Mouse (Mus musculus): ENCODE measurements around the gene Erbb2. TPM values are rescaled to one million over a fixed set of nuclear protein-coding genes. Genes with fewer than 3 reads are reported as not detected.

The Erbb2 gene
- polyA plus RNA-seq, 1 experiment from 2014 or later, result 5.9 TPM

DNA sequence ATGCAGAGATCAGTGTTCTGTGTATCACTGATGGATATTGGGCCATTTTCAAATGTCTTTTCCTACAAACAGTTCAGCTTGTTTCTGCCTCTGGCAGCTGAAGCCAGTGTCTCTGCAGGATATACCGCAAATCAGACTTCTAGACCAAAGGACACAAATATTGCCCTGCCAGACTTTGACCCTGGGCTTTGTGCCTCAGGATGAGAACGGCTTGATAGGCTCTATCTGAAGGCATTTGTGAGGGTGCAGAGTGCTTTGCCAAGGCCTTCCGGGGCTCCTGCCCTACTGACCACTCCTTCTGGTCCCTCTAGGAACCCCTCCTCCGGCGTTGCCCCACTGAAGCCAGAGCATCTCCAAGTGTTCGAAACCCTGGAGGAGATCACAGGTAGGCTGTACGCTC lies 14.3 kb downstream of the Erbb2 start:
- no peaks in the 10 kb centered on the region for H3K9me3 ChIP-seq (ENCODE audit: control insufficient read depth, low read length)
- 94% methylated on average over 7 of the region's 7 CpGs for WGBS
- no peaks in the 10 kb centered on the region for H3K27me3 ChIP-seq (ENCODE audit: control insufficient read depth, insufficient read depth, low read length)
- H3K27ac ChIP-seq (ENCODE audit: low read depth, low read length), result no peak overlapping the region
- no peak overlapping the region for H3K4me2 ChIP-seq (ENCODE audit: low read depth, low read length)
- ATAC-seq (ENCODE audit: low read depth), result no peak
- H3K9ac ChIP-seq (replicated peaks; ENCODE audit: low read depth, low read length), result no peak overlapping the region
- H3K4me1 ChIP-seq (ENCODE audit: control insufficient read depth, insufficient read depth, low read length), result no peaks in the 10 kb centered on the region
- no peaks in the 10 kb centered on the region for H3K36me3 ChIP-seq (ENCODE audit: control insufficient read depth, insufficient read depth, low read length)
- no peak overlapping the region for H3K4me3 ChIP-seq (ENCODE audit: low read depth, low read length)

DNA sequence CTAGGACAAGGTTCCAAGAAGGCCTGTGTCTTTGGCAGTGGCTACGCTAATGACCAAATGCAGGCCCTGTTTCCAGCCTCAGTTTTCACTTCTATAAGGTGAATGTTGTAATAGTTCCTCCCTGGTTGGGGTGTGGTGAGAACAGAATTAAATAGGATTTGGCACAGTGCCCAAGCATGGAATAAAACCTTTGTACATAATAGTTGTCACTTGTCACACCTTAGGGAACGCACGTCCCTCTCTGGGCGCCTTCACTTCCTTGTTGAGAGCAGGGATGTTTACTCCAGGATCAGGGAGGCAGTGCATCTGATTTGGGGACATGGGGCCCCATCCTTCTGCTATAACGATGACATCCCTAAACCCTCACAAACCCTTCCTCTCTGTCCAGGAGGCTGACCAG lies 16.2 kb downstream of the Erbb2 start:
- Histone ChIP-seq H3K27ac (ENCODE audit: low read depth, low read length) (no peak overlapping the region), H3K36me3 (ENCODE audit: control insufficient read depth, insufficient read depth, low read length) (no peaks in the 10 kb centered on the region), H3K4me1 (ENCODE audit: control insufficient read depth, insufficient read depth, low read length) (no peaks in the 10 kb centered on the region), H3K4me3 (ENCODE audit: low read depth, low read length) (no peak overlapping the region), H3K9ac (replicated peaks; ENCODE audit: low read depth, low read length) (no peak overlapping the region), H3K27me3 (ENCODE audit: control insufficient read depth, insufficient read depth, low read length) (no peaks in the 10 kb centered on the region), H3K4me2 (ENCODE audit: low read depth, low read length) (no peak overlapping the region), H3K9me3 (ENCODE audit: control insufficient read depth, low read length) (no peaks in the 10 kb centered on the region)
- WGBS, result 89% methylated on average over 5 of the region's 5 CpGs
- ATAC-seq (ENCODE audit: low read depth), result no peak

DNA sequence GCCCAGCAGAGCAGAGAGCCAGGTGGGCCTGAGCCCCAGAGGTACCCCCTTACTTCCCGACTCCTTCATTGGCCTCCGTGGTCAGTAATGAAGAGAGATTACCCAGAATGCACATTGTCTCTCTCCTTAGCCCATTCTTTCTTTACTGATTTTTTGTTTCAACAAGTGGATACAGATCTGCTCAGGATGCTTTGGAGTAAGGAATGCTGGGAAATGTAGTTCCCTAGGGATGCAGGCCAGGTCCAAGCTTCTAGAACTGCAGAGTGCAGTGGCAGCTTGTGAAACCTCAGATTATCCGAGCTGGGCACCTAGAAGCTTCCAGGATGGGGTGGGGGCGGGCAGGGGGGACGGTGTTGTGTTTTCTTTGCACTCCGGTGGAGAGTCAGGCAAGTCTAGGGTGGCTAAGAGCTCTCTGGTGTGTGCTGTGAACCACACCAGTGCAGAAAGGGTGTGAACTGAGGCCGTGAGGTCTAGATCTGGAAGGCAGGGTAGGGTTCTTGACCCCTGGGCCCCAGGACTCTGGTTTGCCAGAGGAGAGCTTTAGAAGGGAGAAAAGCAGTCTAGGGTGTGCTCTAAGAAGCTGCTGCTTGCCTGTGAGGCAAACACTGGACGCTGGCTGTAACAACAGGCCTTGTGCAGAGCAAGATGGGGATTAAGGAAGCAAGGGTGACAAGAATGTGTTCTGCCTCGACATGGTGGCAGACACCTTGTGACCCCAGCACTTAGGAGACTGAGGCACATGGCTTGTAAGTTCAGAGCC lies 19.7 kb downstream of the Erbb2 start:
- Histone ChIP-seq H3K4me3 (ENCODE audit: low read depth, low read length) (no peak overlapping the region), H3K9ac (replicated peaks; ENCODE audit: low read depth, low read length) (no peak overlapping the region), H3K4me2 (ENCODE audit: low read depth, low read length) (no peak overlapping the region), H3K27ac (ENCODE audit: low read depth, low read length) (no peak overlapping the region), H3K36me3 (ENCODE audit: control insufficient read depth, insufficient read depth, low read length) (no peaks in the 10 kb centered on the region), H3K4me1 (ENCODE audit: control insufficient read depth, insufficient read depth, low read length) (no peaks in the 10 kb centered on the region), H3K27me3 (ENCODE audit: control insufficient read depth, insufficient read depth, low read length) (no peaks in the 10 kb centered on the region), H3K9me3 (ENCODE audit: control insufficient read depth, low read length) (no peaks in the 10 kb centered on the region)
- 91% methylated on average over 9 of the region's 9 CpGs for WGBS
- ATAC-seq (ENCODE audit: low read depth), result no peak

DNA sequence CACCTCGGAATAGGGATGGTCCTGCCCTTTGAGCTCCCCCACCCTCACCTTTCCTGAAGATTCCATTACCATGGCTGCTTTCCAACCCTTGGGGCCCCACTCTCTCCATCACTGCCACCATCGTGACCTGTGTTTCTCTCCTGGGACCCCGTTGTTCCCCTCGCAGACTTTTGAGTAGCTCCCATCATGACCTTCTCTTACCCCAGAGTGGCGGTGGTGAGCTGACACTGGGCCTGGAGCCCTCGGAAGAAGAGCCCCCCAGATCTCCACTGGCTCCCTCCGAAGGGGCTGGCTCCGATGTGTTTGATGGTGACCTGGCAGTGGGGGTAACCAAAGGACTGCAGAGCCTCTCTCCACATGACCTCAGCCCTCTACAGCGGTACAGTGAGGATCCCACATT lies 23.5 kb downstream of the Erbb2 start:
- Histone ChIP-seq H3K36me3 (ENCODE audit: control insufficient read depth, insufficient read depth, low read length) (no peaks in the 10 kb centered on the region), H3K27me3 (ENCODE audit: control insufficient read depth, insufficient read depth, low read length) (no peaks in the 10 kb centered on the region), H3K27ac (ENCODE audit: low read depth, low read length) (no peak overlapping the region), H3K4me1 (ENCODE audit: control insufficient read depth, insufficient read depth, low read length) (peaks cover 4% of the 10 kb centered on the region), H3K9me3 (ENCODE audit: control insufficient read depth, low read length) (no peaks in the 10 kb centered on the region), H3K4me2 (ENCODE audit: low read depth, low read length) (no peak overlapping the region), H3K9ac (replicated peaks; ENCODE audit: low read depth, low read length) (no peak overlapping the region), H3K4me3 (ENCODE audit: low read depth, low read length) (no peak overlapping the region)
- ATAC-seq (ENCODE audit: low read depth), result no peak
- 94% methylated on average over 9 of the region's 9 CpGs for WGBS

DNA sequence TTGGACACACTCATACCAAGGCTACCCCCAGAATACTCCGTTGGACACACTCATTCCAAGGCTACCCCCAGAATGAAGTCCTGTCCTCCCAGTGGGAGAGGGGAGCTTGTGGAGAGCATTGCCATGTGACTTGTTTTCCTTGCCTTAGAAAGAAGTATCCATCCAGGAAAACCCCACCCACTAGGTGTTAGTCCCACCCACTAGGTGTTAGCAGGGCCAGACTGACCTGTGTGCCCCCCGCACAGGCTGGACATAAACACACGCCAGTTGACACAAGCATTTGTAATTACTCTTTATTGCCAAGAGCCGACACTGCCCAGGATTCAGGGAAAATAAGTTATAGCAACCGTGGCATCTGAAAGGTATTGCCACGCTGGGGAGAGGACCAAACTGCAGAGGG lies 25.2 kb downstream of the Erbb2 start:
- H3K27ac ChIP-seq (ENCODE audit: low read depth, low read length), result no peak overlapping the region
- no peak overlapping the region for H3K9ac ChIP-seq (replicated peaks; ENCODE audit: low read depth, low read length)
- H3K36me3 ChIP-seq (ENCODE audit: control insufficient read depth, insufficient read depth, low read length), result no peaks in the 10 kb centered on the region
- ATAC-seq (ENCODE audit: low read depth), result no peak
- H3K27me3 ChIP-seq (ENCODE audit: control insufficient read depth, insufficient read depth, low read length), result no peaks in the 10 kb centered on the region
- no peaks in the 10 kb centered on the region for H3K9me3 ChIP-seq (ENCODE audit: control insufficient read depth, low read length)
- 94% methylated on average over 6 of the region's 6 CpGs for WGBS
- H3K4me3 ChIP-seq (ENCODE audit: low read depth, low read length), result no peak overlapping the region
- H3K4me1 ChIP-seq (ENCODE audit: control insufficient read depth, insufficient read depth, low read length), result peaks cover 4% of the 10 kb centered on the region
- no peak overlapping the region for H3K4me2 ChIP-seq (ENCODE audit: low read depth, low read length)

DNA sequence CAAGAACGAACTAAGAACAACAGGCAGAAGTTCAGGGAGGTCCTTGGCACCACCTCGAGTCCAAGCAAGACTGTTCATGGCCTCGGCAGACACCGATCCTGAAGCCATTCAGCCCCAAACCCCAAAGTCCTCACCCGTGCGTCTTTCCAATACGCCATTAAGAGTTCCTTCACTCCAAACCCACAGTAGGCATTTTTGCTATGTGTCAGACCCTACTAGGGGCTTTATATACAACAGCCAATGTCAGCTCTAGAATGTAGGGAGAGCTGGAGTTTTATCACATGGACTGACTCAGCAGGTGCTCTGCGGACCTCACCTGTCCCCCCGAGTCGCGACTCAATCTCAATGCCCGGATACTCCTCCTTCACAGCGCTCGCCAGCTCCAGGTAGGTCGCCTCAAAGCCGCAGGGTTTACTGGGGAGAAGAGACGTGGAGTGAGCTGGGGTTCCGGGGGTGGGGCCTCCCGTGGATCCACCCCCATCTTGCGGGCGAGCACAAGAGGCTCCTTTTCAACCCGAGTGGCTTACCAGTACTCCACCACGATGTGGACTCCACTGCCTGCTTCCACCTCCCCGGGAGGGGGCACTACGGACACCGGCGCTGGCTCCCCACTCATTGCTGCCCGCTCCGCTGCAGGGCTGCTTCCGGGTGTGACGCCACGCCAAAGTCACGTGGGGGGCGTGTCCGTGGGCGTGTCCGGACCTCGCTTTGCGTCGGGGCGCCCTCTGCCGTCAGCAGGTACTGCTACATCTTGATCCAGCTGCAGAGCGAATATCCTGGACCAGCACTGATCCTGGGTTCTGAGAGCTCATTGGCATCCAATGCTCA lies 26.3 kb downstream of the Erbb2 start, which contains the start of gene Mien1:
TSS of gene Mien1 (minus strand) at position 661 of the 828 bp plus-strand sequence.
- Histone ChIP-seq H3K9me3 (ENCODE audit: control insufficient read depth, low read length) (no peaks in the 10 kb centered on the region), H3K4me2 (ENCODE audit: low read depth, low read length) (peak within 1 kb of the TSS; percentile 72), H3K27ac (ENCODE audit: low read depth, low read length) (peak within 1 kb of the TSS; percentile 52; the same call in 1 of the 2 replicates), H3K9ac (replicated peaks; ENCODE audit: low read depth, low read length) (peak within 1 kb of the TSS; percentile 59), H3K27me3 (ENCODE audit: control insufficient read depth, insufficient read depth, low read length) (no peaks in the 10 kb centered on the region), H3K36me3 (ENCODE audit: control insufficient read depth, insufficient read depth, low read length) (no peaks in the 10 kb centered on the region), H3K4me3 (ENCODE audit: low read depth, low read length) (peak within 1 kb of the TSS; percentile 56), H3K4me1 (ENCODE audit: control insufficient read depth, insufficient read depth, low read length) (peaks cover 4% of the 10 kb centered on the region)
- ATAC-seq (ENCODE audit: low read depth), result peak; percentile 89
- WGBS, result 3% methylated on average over 43 of the region's 43 CpGs

DNA sequence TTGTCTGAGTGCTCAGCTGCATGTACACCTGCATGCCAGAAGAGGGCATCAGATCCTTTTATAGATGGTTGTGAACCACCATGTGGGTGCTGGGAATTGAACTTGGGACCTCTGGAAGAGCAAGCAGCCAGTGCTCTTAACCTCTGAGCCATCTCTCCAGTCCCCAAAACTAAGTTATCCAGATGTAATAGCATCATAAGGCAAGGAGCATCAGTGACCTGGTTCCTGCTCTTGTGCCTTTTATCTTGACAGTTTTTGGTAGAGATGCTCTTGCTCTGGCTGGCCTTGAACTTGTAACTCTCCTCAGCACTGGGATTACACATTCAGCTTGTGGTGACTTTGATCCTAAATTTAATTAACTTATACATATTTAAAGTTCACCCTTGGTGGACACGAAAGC lies 31.4 kb downstream of the Erbb2 start:
- Histone ChIP-seq H3K9ac (replicated peaks; ENCODE audit: low read depth, low read length) (no peak overlapping the region), H3K9me3 (ENCODE audit: control insufficient read depth, low read length) (no peaks in the 10 kb centered on the region), H3K36me3 (ENCODE audit: control insufficient read depth, insufficient read depth, low read length) (no peaks in the 10 kb centered on the region), H3K4me1 (ENCODE audit: control insufficient read depth, insufficient read depth, low read length) (no peaks in the 10 kb centered on the region), H3K4me2 (ENCODE audit: low read depth, low read length) (no peak overlapping the region), H3K4me3 (ENCODE audit: low read depth, low read length) (no peak overlapping the region), H3K27ac (ENCODE audit: low read depth, low read length) (no peak overlapping the region), H3K27me3 (ENCODE audit: control insufficient read depth, insufficient read depth, low read length) (peaks cover 7% of the 10 kb centered on the region; the same call in 1 of the 2 replicates)
- ATAC-seq (ENCODE audit: low read depth), result no peak
- WGBS, result 97% methylated on average over 1 of the region's 1 CpGs

DNA sequence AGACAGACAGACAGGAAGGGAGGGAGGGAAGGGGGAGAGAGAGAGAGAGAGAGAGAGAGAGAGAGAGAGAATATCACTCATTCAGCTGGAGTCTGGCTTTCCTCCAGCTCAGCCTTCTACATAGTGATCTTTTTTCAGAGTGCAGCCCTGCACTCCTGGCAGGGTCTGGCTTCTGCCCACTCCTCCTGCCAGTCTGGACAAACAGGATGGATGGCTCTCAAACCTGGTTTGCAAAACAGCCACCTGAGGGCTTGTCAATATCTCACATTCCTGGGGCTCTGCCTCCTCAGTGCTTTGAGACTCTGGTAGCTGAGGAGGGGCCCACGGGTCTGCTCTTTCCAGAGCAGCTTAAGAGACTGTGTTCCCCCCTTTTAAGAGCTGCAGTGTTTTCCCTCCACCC lies 33.0 kb downstream of the Erbb2 start:
- no peaks in the 10 kb centered on the region for H3K9me3 ChIP-seq (ENCODE audit: control insufficient read depth, low read length)
- 24% methylated on average over 1 of the region's 1 CpGs for WGBS
- no peak overlapping the region for H3K4me2 ChIP-seq (ENCODE audit: low read depth, low read length)
- H3K27ac ChIP-seq (ENCODE audit: low read depth, low read length), result no peak overlapping the region
- no peak overlapping the region for H3K4me3 ChIP-seq (ENCODE audit: low read depth, low read length)
- H3K4me1 ChIP-seq (ENCODE audit: control insufficient read depth, insufficient read depth, low read length), result no peaks in the 10 kb centered on the region
- H3K9ac ChIP-seq (replicated peaks; ENCODE audit: low read depth, low read length), result no peak overlapping the region
- peaks cover 7% of the 10 kb centered on the region; the same call in 1 of the 2 replicates for H3K27me3 ChIP-seq (ENCODE audit: control insufficient read depth, insufficient read depth, low read length)
- no peaks in the 10 kb centered on the region for H3K36me3 ChIP-seq (ENCODE audit: control insufficient read depth, insufficient read depth, low read length)
- ATAC-seq (ENCODE audit: low read depth), result no peak

DNA sequence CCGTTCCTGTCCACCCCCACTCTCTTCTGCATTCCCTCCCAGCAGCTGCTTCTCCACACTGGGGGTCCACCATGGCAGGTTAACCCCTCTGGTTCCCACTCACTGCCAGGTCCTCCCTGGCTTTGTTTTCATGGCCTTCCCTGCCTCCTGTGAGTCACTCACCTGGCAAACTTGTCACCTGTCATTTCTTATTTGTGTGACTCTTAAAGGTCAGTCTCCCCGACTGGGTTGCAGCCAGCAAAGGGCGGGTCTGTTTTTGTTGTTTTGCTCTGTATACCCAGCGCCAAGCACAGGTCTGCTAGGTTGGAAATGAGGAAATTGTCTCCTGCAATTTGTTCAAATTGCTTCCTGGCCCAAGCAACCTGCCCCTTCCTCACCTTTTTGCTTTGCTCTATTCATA lies 33.4 kb downstream of the Erbb2 start:
- H3K9ac ChIP-seq (replicated peaks; ENCODE audit: low read depth, low read length), result no peak overlapping the region
- no peaks in the 10 kb centered on the region for H3K4me1 ChIP-seq (ENCODE audit: control insufficient read depth, insufficient read depth, low read length)
- ATAC-seq (ENCODE audit: low read depth), result no peak
- no peaks in the 10 kb centered on the region for H3K9me3 ChIP-seq (ENCODE audit: control insufficient read depth, low read length)
- no peaks in the 10 kb centered on the region for H3K36me3 ChIP-seq (ENCODE audit: control insufficient read depth, insufficient read depth, low read length)
- peaks cover 7% of the 10 kb centered on the region; the same call in 1 of the 2 replicates for H3K27me3 ChIP-seq (ENCODE audit: control insufficient read depth, insufficient read depth, low read length)
- H3K4me2 ChIP-seq (ENCODE audit: low read depth, low read length), result no peak overlapping the region
- 71% methylated on average over 4 of the region's 4 CpGs for WGBS
- no peak overlapping the region for H3K4me3 ChIP-seq (ENCODE audit: low read depth, low read length)
- no peak overlapping the region for H3K27ac ChIP-seq (ENCODE audit: low read depth, low read length)

Measured in neural tube, embryonic 14.5 days (tissue).